Mouse (Mus musculus): ENCODE results near the gene Sirt4. TPM values are rescaled to one million over a fixed set of nuclear protein-coding genes. Genes with fewer than 3 reads are reported as not detected.
"Not testable (repeated sequence)": the region's sequence is repeated elsewhere in the genome, so short reads cannot be mapped to it uniquely, and the experiment has no call there.

The Sirt4 gene
- total and polyA plus RNA-seq, 2 experiments from 2014 or later: 25.6 to 27.0 TPM

DNA sequence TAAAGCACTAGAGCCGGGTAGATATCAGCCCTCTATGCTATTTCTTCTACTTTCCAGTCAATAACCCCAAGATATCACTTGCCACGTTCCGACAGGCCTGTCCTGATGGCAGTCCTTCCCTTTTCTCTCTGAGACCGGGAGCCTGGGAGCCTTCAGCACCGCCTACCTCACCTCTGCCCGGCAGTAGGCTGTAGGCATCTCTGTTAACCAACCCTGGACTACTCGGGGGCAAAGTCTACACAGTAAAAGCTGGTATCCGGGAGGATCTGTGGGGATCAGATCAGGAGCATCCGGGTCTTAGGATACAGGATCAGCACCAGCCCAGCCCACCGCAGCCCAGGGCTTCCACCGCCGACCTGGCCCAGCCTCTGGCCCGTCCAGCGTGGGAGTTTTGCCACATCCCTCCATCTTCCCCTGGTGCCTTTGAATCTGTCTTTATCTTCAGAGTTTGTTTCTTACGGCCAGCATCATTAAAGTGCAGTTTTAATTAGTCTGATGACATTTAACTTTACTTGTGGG, 38.5 kb upstream of the Sirt4 start:
- no peak for TF ChIP-seq CTCF (IDR thresholded peaks at IDR 0.05)
- no peaks in the 10 kb centered on the region for H3K27me3 ChIP-seq (ENCODE audit: insufficient read depth, low read length)
- H3K4me3 ChIP-seq (ENCODE audit: low read depth, low read length): no peak overlapping the region
- H3K9me3 ChIP-seq (ENCODE audit: low read length): no peaks in the 10 kb centered on the region
- DNase-seq (ENCODE audit: low spot score) (no peak), ATAC-seq (ENCODE audit: low FRiP score) (no peak)
- WGBS: 76% methylated on average over 15 of the region's 15 CpGs
- peaks cover 2% of the 10 kb centered on the region; the same call in 1 of the 2 replicates for H3K36me3 ChIP-seq (ENCODE audit: insufficient read depth, low read length)
- H3K9ac ChIP-seq (replicated peaks; ENCODE audit: low read length, poor library complexity, severe bottlenecking): no peak overlapping the region
- no peak overlapping the region for H3K4me2 ChIP-seq (ENCODE audit: low read depth, low read length, poor library complexity, severe bottlenecking)
- H3K4me1 ChIP-seq (ENCODE audit: insufficient read depth, low read length): 0 out of 2 replicates have a peak, but pooled peaks cover 2% of the 10 kb centered on the region
- no peak overlapping the region for H3K27ac ChIP-seq (ENCODE audit: low read depth, low read length)

- Histone ChIP-seq H3K27me3 (ENCODE audit: insufficient read depth, low read length) (no peaks in the 10 kb centered on the region), H3K36me3 (ENCODE audit: insufficient read depth, low read length) (peaks cover 2% of the 10 kb centered on the region; the same call in 1 of the 2 replicates), H3K4me1 (ENCODE audit: insufficient read depth, low read length) (0 out of 2 replicates have a peak, but pooled peaks cover 2% of the 10 kb centered on the region), H3K27ac (ENCODE audit: low read depth, low read length) (no peak overlapping the region), H3K9ac (replicated peaks; ENCODE audit: low read length, poor library complexity, severe bottlenecking) (no peak overlapping the region), H3K9me3 (ENCODE audit: low read length) (no peaks in the 10 kb centered on the region), H3K4me3 (ENCODE audit: low read depth, low read length) (no peak overlapping the region), H3K4me2 (ENCODE audit: low read depth, low read length, poor library complexity, severe bottlenecking) (no peak overlapping the region)
- ATAC-seq (ENCODE audit: low FRiP score) (no peak), DNase-seq (ENCODE audit: low spot score) (no peak)
- WGBS: 87% methylated on average over 4 of the region's 4 CpGs
- no peak for TF ChIP-seq CTCF (IDR thresholded peaks at IDR 0.05)
Observed at GRCm38 (mm10) chr5:115522531-115522930, 38.0 kb upstream of the Sirt4 start.

- H3K9me3 ChIP-seq (ENCODE audit: low read length): no peaks in the 10 kb centered on the region
- no peak overlapping the region for H3K9ac ChIP-seq (replicated peaks; ENCODE audit: low read length, poor library complexity, severe bottlenecking)
- DNase-seq (ENCODE audit: low spot score): no peak
- H3K4me1 ChIP-seq (ENCODE audit: insufficient read depth, low read length): 0 out of 2 replicates have a peak, but pooled peaks cover 2% of the 10 kb centered on the region
- peaks cover 2% of the 10 kb centered on the region; the same call in 1 of the 2 replicates for H3K36me3 ChIP-seq (ENCODE audit: insufficient read depth, low read length)
- H3K27ac ChIP-seq (ENCODE audit: low read depth, low read length): peak overlapping the region; percentile 21; the same call in 1 of the 2 replicates
- no peak overlapping the region for H3K4me2 ChIP-seq (ENCODE audit: low read depth, low read length, poor library complexity, severe bottlenecking)
- TF ChIP-seq CTCF (IDR thresholded peaks at IDR 0.05): no peak
- no peak overlapping the region for H3K4me3 ChIP-seq (ENCODE audit: low read depth, low read length)
- 73% methylated on average over 20 of the region's 21 CpGs for WGBS
- no peaks in the 10 kb centered on the region for H3K27me3 ChIP-seq (ENCODE audit: insufficient read depth, low read length)
- no peak for ATAC-seq (ENCODE audit: low FRiP score)
Observed at GRCm38 (mm10) chr5:115521553-115522461, 37.3 kb upstream of the Sirt4 start.

- no peak for TF ChIP-seq CTCF (IDR thresholded peaks at IDR 0.05)
- 0 out of 2 replicates have a peak, but pooled peaks cover 2% of the 10 kb centered on the region for H3K4me1 ChIP-seq (ENCODE audit: insufficient read depth, low read length)
- ATAC-seq (ENCODE audit: low FRiP score) (no peak), DNase-seq (ENCODE audit: low spot score) (no peak)
- no peaks in the 10 kb centered on the region for H3K27me3 ChIP-seq (ENCODE audit: insufficient read depth, low read length)
- no peak overlapping the region for H3K27ac ChIP-seq (ENCODE audit: low read depth, low read length)
- no peaks in the 10 kb centered on the region for H3K9me3 ChIP-seq (ENCODE audit: low read length)
- H3K4me3 ChIP-seq (ENCODE audit: low read depth, low read length): no peak overlapping the region
- no peak overlapping the region for H3K4me2 ChIP-seq (ENCODE audit: low read depth, low read length, poor library complexity, severe bottlenecking)
- WGBS: 73% methylated on average over 21 of the region's 21 CpGs
- H3K36me3 ChIP-seq (ENCODE audit: insufficient read depth, low read length): no peaks in the 10 kb centered on the region
- no peak overlapping the region for H3K9ac ChIP-seq (replicated peaks; ENCODE audit: low read length, poor library complexity, severe bottlenecking)
Observed at GRCm38 (mm10) chr5:115520325-115520869, 35.9 kb upstream of the Sirt4 start.

DNA sequence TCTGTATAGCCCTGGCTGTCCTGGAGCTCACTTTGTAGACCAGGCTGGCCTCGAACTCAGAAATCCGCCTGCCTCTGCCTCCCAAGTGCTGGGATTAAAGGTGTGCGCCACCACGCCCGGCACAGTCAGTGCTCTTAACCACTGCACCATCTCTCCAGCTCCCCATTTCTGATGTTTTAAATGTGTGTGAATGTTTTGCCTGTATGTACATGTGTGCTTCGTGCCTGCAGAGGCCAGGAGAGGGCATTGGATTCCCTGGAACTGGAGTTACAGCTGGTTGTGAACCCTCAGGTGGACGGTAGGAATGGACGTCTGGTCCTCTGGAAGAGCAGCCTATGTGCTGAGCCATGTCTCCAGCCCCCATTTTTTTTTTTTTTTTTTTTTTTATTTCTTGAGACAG, 33.7 kb upstream of the Sirt4 start:
- WGBS: 94% methylated on average over 6 of the region's 8 CpGs
- not testable (repeated sequence) for H3K4me1 ChIP-seq (ENCODE audit: insufficient read depth, low read length); H3K27ac ChIP-seq (ENCODE audit: low read depth, low read length); H3K9me3 ChIP-seq (ENCODE audit: low read length); H3K4me2 ChIP-seq (ENCODE audit: low read depth, low read length, poor library complexity, severe bottlenecking); H3K4me3 ChIP-seq (ENCODE audit: low read depth, low read length); DNase-seq (ENCODE audit: low spot score); H3K36me3 ChIP-seq (ENCODE audit: insufficient read depth, low read length); H3K9ac ChIP-seq (replicated peaks; ENCODE audit: low read length, poor library complexity, severe bottlenecking); ATAC-seq (ENCODE audit: low FRiP score); H3K27me3 ChIP-seq (ENCODE audit: insufficient read depth, low read length)

GRCm38 (mm10) chr5:115517501-115517900, 33.0 kb upstream of the Sirt4 start:
- TF ChIP-seq CTCF (IDR thresholded peaks at IDR 0.05): no peak
- ATAC-seq (ENCODE audit: low FRiP score) (no peak), DNase-seq (ENCODE audit: low spot score) (no peak)
- no peak overlapping the region for H3K4me3 ChIP-seq (ENCODE audit: low read depth, low read length)
- WGBS: 97% methylated on average over 9 of the region's 9 CpGs
- H3K27me3 ChIP-seq (ENCODE audit: insufficient read depth, low read length): no peaks in the 10 kb centered on the region
- H3K4me1 ChIP-seq (ENCODE audit: insufficient read depth, low read length): 0 out of 2 replicates have a peak, but pooled peaks cover 2% of the 10 kb centered on the region
- no peak overlapping the region for H3K4me2 ChIP-seq (ENCODE audit: low read depth, low read length, poor library complexity, severe bottlenecking)
- H3K27ac ChIP-seq (ENCODE audit: low read depth, low read length): no peak overlapping the region
- no peaks in the 10 kb centered on the region for H3K36me3 ChIP-seq (ENCODE audit: insufficient read depth, low read length)
- no peak overlapping the region for H3K9ac ChIP-seq (replicated peaks; ENCODE audit: low read length, poor library complexity, severe bottlenecking)
- no peaks in the 10 kb centered on the region for H3K9me3 ChIP-seq (ENCODE audit: low read length)

All from midbrain, postnatal 0 days (tissue).